Mouse (Mus musculus): ENCODE data around the gene Immp2l.
A peak's percentile ranks its signal among the peaks of the same experiment; 100 is the strongest.
"Not testable (repeated sequence)": the region's sequence is repeated elsewhere in the genome, so short reads cannot be mapped to it uniquely, and the experiment has no call there.

Immp2l gene

GRCm38 (mm10) chr12:41023511-41024421 is at the start of gene Immp2l:
TSS of gene Immp2l (plus strand) at chr12:41024090.
- DNase-seq: peak; percentile 97

GRCm38 (mm10) chr12:40978719-40979500 is 45.0 kb upstream of the Immp2l start:
- DNase-seq: no peak

- DNase-seq: no peak
Measured at GRCm38 (mm10) chr12:40979716-40980115, 44.2 kb upstream of the Immp2l start.

- no peak for DNase-seq
Measured at GRCm38 (mm10) chr12:40980160-40980559, 43.7 kb upstream of the Immp2l start.

- DNase-seq: no peak
Measured at GRCm38 (mm10) chr12:40983021-40983420, 40.9 kb upstream of the Immp2l start.

GRCm38 (mm10) chr12:40984735-40985134 is 39.2 kb upstream of the Immp2l start:
- no peak for DNase-seq

GRCm38 (mm10) chr12:40985791-40986190 is 38.1 kb upstream of the Immp2l start:
- DNase-seq: no peak

GRCm38 (mm10) chr12:40988311-40989065 is 35.4 kb upstream of the Immp2l start:
- no peak for DNase-seq

GRCm38 (mm10) chr12:40991647-40992046 is 32.2 kb upstream of the Immp2l start:
- DNase-seq: no peak

- DNase-seq: not testable (repeated sequence)
Measured at GRCm38 (mm10) chr12:40992237-40992636, 31.7 kb upstream of the Immp2l start.

- DNase-seq: no peak
Measured at GRCm38 (mm10) chr12:40994846-40995245, 29.0 kb upstream of the Immp2l start.

GRCm38 (mm10) chr12:40995618-40996370 is 28.1 kb upstream of the Immp2l start:
- DNase-seq: no peak

- no peak for DNase-seq
Measured at GRCm38 (mm10) chr12:41022516-41022915, 1.4 kb upstream of the Immp2l start.

GRCm38 (mm10) chr12:41024512-41024911 is 622 bp downstream of the Immp2l start:
- DNase-seq: no peak

- DNase-seq: no peak
Measured at GRCm38 (mm10) chr12:41027485-41027884, 3.6 kb downstream of the Immp2l start.

- no peak for DNase-seq
Measured at GRCm38 (mm10) chr12:41031119-41031518, 7.2 kb downstream of the Immp2l start.

GRCm38 (mm10) chr12:41033196-41033595 is 9.3 kb downstream of the Immp2l start:
- DNase-seq: no peak

GRCm38 (mm10) chr12:41039834-41040233 is 15.9 kb downstream of the Immp2l start:
- DNase-seq: no peak

- DNase-seq: no peak
Measured at GRCm38 (mm10) chr12:41041737-41042136, 17.8 kb downstream of the Immp2l start.

GRCm38 (mm10) chr12:41044493-41045132 is 20.7 kb downstream of the Immp2l start:
- no peak for DNase-seq

- no peak for DNase-seq
Measured at GRCm38 (mm10) chr12:41047085-41047766, 23.3 kb downstream of the Immp2l start.

All from kidney, postnatal 4 days (tissue).